Mouse (Mus musculus) cerebellum, adult 18-20 months (tissue): ENCODE measurements around the gene Nup50.

Experiments
- DNase-seq, 2 experiments: peaks; one replicate each; pipeline ENCODE4 v3.0.0; 2021

Nup50 gene

GRCm38 (mm10) chr15:84953259-84953658 is 30.0 kb downstream of the Nup50 start:
- no peak for DNase-seq

- DNase-seq = no peak
Observed at GRCm38 (mm10) chr15:84957851-84958250, 34.6 kb downstream of the Nup50 start.

GRCm38 (mm10) chr15:84958331-84958730 is 35.1 kb downstream of the Nup50 start:
- DNase-seq = no peak

- DNase-seq = no peak
Observed at GRCm38 (mm10) chr15:84959891-84960290, 36.7 kb downstream of the Nup50 start.

- peak; percentile 63 to 77 for DNase-seq
Observed at GRCm38 (mm10) chr15:84960692-84961091, 37.5 kb downstream of the Nup50 start.

GRCm38 (mm10) chr15:84962518-84962917 is 39.3 kb downstream of the Nup50 start:
- DNase-seq = no peak

GRCm38 (mm10) chr15:84964771-84965170 is 41.6 kb downstream of the Nup50 start:
- no peak for DNase-seq

GRCm38 (mm10) chr15:84965575-84966360 is 42.6 kb downstream of the Nup50 start:
- DNase-seq = peak; percentile 46 to 51

GRCm38 (mm10) chr15:84968534-84968933 is 45.3 kb downstream of the Nup50 start:
- DNase-seq = no peak

- DNase-seq = peak; percentile 58 to 62
Observed at GRCm38 (mm10) chr15:84972860-84973543, 49.8 kb downstream of the Nup50 start.

GRCm38 (mm10) chr15:84973544-84973871 is 50.3 kb downstream of the Nup50 start:
- DNase-seq = no peak

- DNase-seq = no peak
Observed at GRCm38 (mm10) chr15:84975729-84976128, 52.5 kb downstream of the Nup50 start.

- peak in 1 of 2 experiments; percentile 16 for DNase-seq
Observed at GRCm38 (mm10) chr15:84981609-84982313, 58.5 kb downstream of the Nup50 start.

GRCm38 (mm10) chr15:84982888-84983287 is 59.7 kb downstream of the Nup50 start:
- no peak for DNase-seq

GRCm38 (mm10) chr15:84983721-84984120 is 60.5 kb downstream of the Nup50 start:
- no peak for DNase-seq

- no peak for DNase-seq
Observed at GRCm38 (mm10) chr15:84985516-84986160, 62.4 kb downstream of the Nup50 start.

- peak; percentile 24 to 31 for DNase-seq
Observed at GRCm38 (mm10) chr15:84986171-84987019, 63.2 kb downstream of the Nup50 start.

GRCm38 (mm10) chr15:84987020-84987815 is 64.0 kb downstream of the Nup50 start:
- peak; percentile 61 to 70 for DNase-seq

GRCm38 (mm10) chr15:84987874-84988825 is 64.9 kb downstream of the Nup50 start, which contains the start of gene 5031439G07Rik:
Gene 5031439G07Rik, minus strand, starts transcription at chr15:84988551.
- DNase-seq = peak; percentile 86 to 90

GRCm38 (mm10) chr15:84989098-84989497 is 65.9 kb downstream of the Nup50 start:
- no peak for DNase-seq
